In the genomic region with DNA sequence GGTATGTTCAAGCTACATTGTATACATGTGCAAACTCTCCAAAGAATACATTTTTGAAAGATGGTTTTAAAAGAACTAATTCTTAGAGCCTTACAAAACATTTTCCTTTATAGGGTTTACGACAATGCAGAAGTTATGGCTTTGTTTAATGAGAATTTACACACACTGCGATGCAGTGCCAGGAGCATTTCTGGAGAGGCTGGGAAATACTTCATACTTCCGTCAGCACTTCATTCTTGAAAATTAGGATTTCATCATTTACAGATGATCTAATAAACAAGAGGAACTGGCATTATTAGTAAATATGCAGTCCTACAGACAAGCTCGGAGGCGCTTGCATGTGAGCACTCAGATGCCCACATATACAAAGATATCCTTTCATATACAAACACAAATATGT, we compare ENCODE assay signal across 18 mouse cellular contexts.
"Had no signal": no experiment of that assay in that cellular context is flagged by ENCODE, and none has a peak within 500 bp of the region (broad histone marks: within the 10 kb centered on the region; RNA-seq: fewer than 3 reads in every experiment).

No protein-coding gene starts in this region.

- H3K9me3 ChIP-seq: liver, embryonic 12.5 days; midbrain, embryonic 10.5 days; midbrain, embryonic 12.5 days; neural tube, embryonic 13.5 days; neural tube, embryonic 15.5 days had no signal

- H3K36me3 ChIP-seq: liver, embryonic 12.5 days had no signal

- H3K27me3 ChIP-seq: liver, embryonic 12.5 days; midbrain, embryonic 12.5 days; neural tube, embryonic 13.5 days; neural tube, embryonic 15.5 days had no signal

- H3K4me3 ChIP-seq: liver, embryonic 12.5 days; midbrain, embryonic 10.5 days; midbrain, embryonic 12.5 days; myocyte; neural tube, embryonic 13.5 days; neural tube, embryonic 15.5 days had no signal

- H3K27ac ChIP-seq: liver, embryonic 12.5 days; liver, embryonic 14.5 days; midbrain, embryonic 10.5 days; midbrain, embryonic 12.5 days; neural tube, embryonic 13.5 days; neural tube, embryonic 15.5 days had no signal

- ATAC-seq: liver, embryonic 12.5 days; midbrain, embryonic 16.5 days had no signal

- DNase-seq: lung, postnatal 14 days; midbrain, embryonic 14.5 days; retina, postnatal 1 day; right cerebral cortex, adult 18-20 months; right cerebral cortex, postnatal 25 days; right cerebral cortex, postnatal 4 days; spleen, adult 18-20 months; thymus, adult 18-20 months; thymus, postnatal 14 days; thymus, postnatal 36 days had no signal

- H3K4me2 ChIP-seq: liver, embryonic 12.5 days; midbrain, embryonic 12.5 days; neural tube, embryonic 13.5 days; neural tube, embryonic 15.5 days had no signal

- H3K4me1 ChIP-seq: liver, embryonic 12.5 days; midbrain, embryonic 10.5 days; midbrain, embryonic 12.5 days; neural tube, embryonic 15.5 days had no signal

- H3K9ac ChIP-seq: liver, embryonic 12.5 days; liver, embryonic 14.5 days; midbrain, embryonic 12.5 days; neural tube, embryonic 13.5 days; neural tube, embryonic 15.5 days had no signal
